Mouse (Mus musculus): ENCODE measurements around the gene Cd68. TPM values are rescaled to one million over a fixed set of nuclear protein-coding genes. Genes with fewer than 3 reads are reported as not detected.

Cd68 gene
- polyA plus RNA-seq, 1 experiment from 2014 or later, result 7.1 TPM

DNA sequence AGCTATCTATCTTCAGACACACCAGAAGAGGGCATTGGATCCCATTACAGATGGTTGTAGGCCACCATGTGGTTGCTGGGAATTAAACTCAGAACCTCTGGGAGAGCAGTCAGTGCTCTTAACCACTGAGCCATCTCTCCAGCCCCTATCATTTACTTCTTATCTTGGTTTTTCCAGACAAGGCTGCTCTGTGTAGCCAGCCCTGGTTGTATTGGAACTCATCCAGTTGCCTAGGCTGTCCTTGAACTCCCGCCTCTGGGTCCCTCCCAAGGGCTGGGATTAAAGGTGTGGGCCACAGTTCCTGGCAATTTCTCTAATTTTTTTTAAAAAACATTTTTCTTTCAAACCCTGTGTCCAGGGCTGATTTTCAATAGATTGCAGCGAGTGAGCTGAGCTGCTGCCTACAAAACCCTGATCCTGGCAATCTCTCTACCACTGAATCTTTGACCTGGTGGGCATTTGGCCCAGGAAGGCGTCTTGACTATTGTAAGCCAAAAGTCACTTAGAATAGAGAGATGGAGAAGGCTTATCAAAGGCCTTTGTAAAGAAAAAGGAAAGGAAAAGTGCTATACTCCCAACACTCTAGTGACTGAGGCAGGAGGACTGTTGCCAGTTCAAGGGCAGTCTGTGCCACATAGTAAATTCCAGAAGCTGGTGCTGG lies 4.6 kb downstream of the Cd68 start:
- no peaks in the 10 kb centered on the region for H3K9me3 ChIP-seq
- peak overlapping the region; percentile 97; the same call in 1 of the 2 replicates for H3K27ac ChIP-seq (replicated peaks)
- peak overlapping the region; percentile 57 for H3K4me3 ChIP-seq
- peaks cover 64% of the 10 kb centered on the region for H3K36me3 ChIP-seq
- H3K27me3 ChIP-seq, result no peaks in the 10 kb centered on the region
- WGBS, result 84% methylated on average over 3 of the region's 3 CpGs
- ATAC-seq (ENCODE audit: low FRiP score, low read depth), result no peak
- H3K9ac ChIP-seq (replicated peaks), result peak overlapping the region; percentile 63
- H3K4me1 ChIP-seq, result peaks cover 12% of the 10 kb centered on the region
- peak overlapping the region; percentile 61 for H3K4me2 ChIP-seq (replicated peaks)

DNA sequence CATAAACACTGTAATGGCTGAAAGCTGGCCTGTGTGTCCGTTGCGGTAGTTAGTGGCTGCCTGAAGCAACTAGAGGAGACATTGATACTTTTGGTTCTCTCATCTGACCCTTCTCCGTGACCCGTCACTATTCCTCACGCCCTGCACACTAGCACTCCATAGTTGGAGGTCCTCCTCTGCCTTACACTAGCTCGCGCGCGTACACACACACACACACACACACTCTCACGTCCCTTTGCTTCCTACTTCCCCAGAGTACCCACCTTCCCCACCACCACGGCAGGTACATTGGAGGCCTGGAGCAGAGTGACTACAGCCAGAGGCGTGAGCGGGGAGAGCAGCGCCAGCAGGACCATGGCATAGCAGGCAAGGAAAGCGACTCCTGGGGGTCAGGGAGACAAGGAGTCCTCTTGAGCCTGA lies 8.5 kb downstream of the Cd68 start:
- Histone ChIP-seq H3K36me3 (peaks cover 56% of the 10 kb centered on the region), H3K9ac (replicated peaks) (no peak overlapping the region), H3K4me3 (0 out of 2 replicates have a peak overlapping the region, but pooled peaks have one; percentile 0), H3K4me1 (peaks cover 16% of the 10 kb centered on the region), H3K27ac (replicated peaks) (no peak overlapping the region), H3K9me3 (no peaks in the 10 kb centered on the region), H3K27me3 (no peaks in the 10 kb centered on the region), H3K4me2 (replicated peaks) (no peak overlapping the region)
- WGBS, result 87% methylated on average over 15 of the region's 15 CpGs
- ATAC-seq (ENCODE audit: low FRiP score, low read depth), result no peak

GRCm38 (mm10) chr11:69656617-69657461 lies 9.1 kb downstream of the Cd68 start:
- H3K4me3 ChIP-seq, result 0 out of 2 replicates have a peak overlapping the region, but pooled peaks have one; percentile 0
- H3K27ac ChIP-seq (replicated peaks), result no peak overlapping the region
- H3K4me1 ChIP-seq, result peaks cover 16% of the 10 kb centered on the region
- peaks cover 62% of the 10 kb centered on the region for H3K36me3 ChIP-seq
- H3K4me2 ChIP-seq (replicated peaks), result no peak overlapping the region
- H3K9me3 ChIP-seq, result no peaks in the 10 kb centered on the region
- no peaks in the 10 kb centered on the region for H3K27me3 ChIP-seq
- no peak for ATAC-seq (ENCODE audit: low FRiP score, low read depth)
- WGBS, result 83% methylated on average over 10 of the region's 10 CpGs
- no peak overlapping the region for H3K9ac ChIP-seq (replicated peaks)

- H3K4me1 ChIP-seq, result peaks cover 10% of the 10 kb centered on the region
- H3K9ac ChIP-seq (replicated peaks), result no peak overlapping the region
- no peaks in the 10 kb centered on the region for H3K9me3 ChIP-seq
- H3K27ac ChIP-seq (replicated peaks), result no peak overlapping the region
- no peak overlapping the region for H3K4me2 ChIP-seq (replicated peaks)
- WGBS, result 83% methylated on average over 5 of the region's 5 CpGs
- no peak overlapping the region for H3K4me3 ChIP-seq
- peaks cover 70% of the 10 kb centered on the region for H3K36me3 ChIP-seq
- H3K27me3 ChIP-seq, result no peaks in the 10 kb centered on the region
- ATAC-seq (ENCODE audit: low FRiP score, low read depth), result no peak
Observed at GRCm38 (mm10) chr11:69656065-69656455, 9.9 kb downstream of the Cd68 start.

DNA sequence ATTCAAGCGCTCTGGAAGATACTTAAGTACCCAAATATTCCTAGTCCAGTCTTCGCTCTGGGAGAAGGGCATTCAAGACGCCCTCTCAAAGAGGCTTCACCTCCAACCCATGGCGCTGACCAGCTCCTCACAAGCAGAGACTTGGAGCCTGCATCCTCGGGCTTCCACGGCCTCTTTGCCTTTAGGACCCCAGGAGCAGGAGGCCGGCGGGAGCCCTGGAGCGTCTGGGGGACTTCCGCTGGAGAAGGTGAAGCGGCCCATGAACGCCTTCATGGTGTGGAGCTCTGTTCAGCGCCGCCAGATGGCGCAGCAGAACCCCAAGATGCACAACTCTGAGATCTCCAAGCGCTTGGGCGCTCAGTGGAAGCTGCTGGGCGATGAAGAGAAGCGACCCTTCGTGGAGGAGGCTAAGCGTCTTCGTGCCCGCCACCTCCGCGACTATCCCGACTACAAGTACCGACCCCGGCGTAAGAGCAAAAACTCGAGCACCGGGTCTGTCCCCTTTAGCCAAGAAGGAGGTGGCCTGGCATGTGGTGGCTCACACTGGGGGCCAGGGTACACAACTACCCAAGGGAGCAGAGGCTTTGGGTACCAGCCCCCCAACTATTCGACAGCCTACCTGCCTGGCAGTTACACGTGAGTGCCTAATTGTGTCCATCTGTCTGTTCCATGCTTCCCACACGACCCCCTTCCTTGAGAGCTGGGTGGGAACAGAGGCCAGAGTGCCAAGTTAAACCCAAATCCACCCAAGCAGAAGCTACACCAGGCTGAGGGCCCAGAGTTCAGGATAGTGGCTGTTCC lies 10.5 kb downstream of the Cd68 start, which contains the start of gene Sox15:
Gene Sox15 (plus strand): TSS at position 51 of the 801 bp plus-strand sequence.
- peaks cover 75% of the 10 kb centered on the region for H3K36me3 ChIP-seq
- H3K27ac ChIP-seq (replicated peaks), result peak within 1 kb of the TSS; percentile 39; the same call in 1 of the 2 replicates
- H3K9ac ChIP-seq (replicated peaks), result no peak within 1 kb of the TSS
- WGBS, result 25% methylated on average over 34 of the region's 34 CpGs
- H3K4me3 ChIP-seq, result no peak within 1 kb of the TSS
- no peaks in the 10 kb centered on the region for H3K9me3 ChIP-seq
- no peak within 1 kb of the TSS for H3K4me2 ChIP-seq (replicated peaks)
- peak; percentile 59; the same call in 1 of the 2 replicates for ATAC-seq (ENCODE audit: low FRiP score, low read depth)
- no peaks in the 10 kb centered on the region for H3K27me3 ChIP-seq
- peaks cover 9% of the 10 kb centered on the region for H3K4me1 ChIP-seq

DNA sequence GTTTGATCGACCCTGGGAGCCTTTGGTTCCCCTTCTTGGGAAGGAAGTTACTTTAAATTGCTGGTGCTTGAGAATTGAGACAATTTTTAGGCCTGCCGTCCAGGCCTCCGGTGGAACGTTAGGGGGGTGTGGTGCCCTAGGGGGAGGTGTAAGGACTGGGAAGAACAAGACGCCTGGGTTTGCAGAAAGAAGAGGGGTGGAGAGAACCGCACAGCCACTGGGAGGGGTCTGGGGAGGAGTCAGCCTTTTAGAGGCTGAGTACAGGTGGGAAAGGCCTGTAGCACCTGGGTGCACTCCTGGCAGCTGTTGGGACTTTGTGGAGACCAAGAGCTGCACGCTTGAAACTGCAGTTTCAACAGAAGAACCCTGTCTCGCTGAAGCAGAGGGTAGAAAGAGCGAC lies 11.2 kb downstream of the Cd68 start:
- Histone ChIP-seq H3K27me3 (no peaks in the 10 kb centered on the region), H3K4me1 (peaks cover 9% of the 10 kb centered on the region), H3K4me2 (replicated peaks) (no peak overlapping the region), H3K9ac (replicated peaks) (no peak overlapping the region), H3K9me3 (no peaks in the 10 kb centered on the region), H3K36me3 (peaks cover 77% of the 10 kb centered on the region), H3K27ac (replicated peaks) (0 out of 2 replicates have a peak overlapping the region, but pooled peaks have one; percentile 8), H3K4me3 (no peak overlapping the region)
- no peak for ATAC-seq (ENCODE audit: low FRiP score, low read depth)
- 51% methylated on average over 9 of the region's 9 CpGs for WGBS

DNA sequence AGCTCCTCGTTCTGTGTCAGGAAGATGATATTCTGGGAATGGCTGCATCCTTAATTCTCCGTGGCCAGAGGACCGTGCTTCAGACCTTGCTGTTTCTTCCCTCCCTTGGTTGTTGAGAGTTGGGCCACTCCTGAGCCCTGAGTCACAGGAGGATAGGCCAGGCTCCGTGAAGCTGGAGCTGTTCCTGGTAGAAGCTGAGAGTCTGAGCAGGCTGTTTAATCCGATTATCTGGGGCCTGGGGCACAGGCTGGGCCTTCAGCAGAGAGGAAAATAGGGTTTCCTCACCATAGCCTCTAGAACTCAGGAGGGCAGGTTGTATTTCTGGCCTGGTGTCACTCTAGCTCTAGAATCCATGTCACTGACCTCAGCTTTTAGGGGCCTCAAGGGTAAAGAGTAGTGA lies 12.6 kb downstream of the Cd68 start:
- Histone ChIP-seq H3K9ac (replicated peaks) (no peak overlapping the region), H3K9me3 (no peaks in the 10 kb centered on the region), H3K4me1 (peaks cover 9% of the 10 kb centered on the region), H3K4me3 (no peak overlapping the region), H3K27ac (replicated peaks) (peak overlapping the region; percentile 21), H3K4me2 (replicated peaks) (no peak overlapping the region), H3K36me3 (peaks cover 80% of the 10 kb centered on the region), H3K27me3 (no peaks in the 10 kb centered on the region)
- WGBS, result 53% methylated on average over 5 of the region's 5 CpGs
- no peak for ATAC-seq (ENCODE audit: low FRiP score, low read depth)

- no peak overlapping the region for H3K4me3 ChIP-seq
- H3K4me1 ChIP-seq, result no peaks in the 10 kb centered on the region
- H3K9ac ChIP-seq (replicated peaks), result no peak overlapping the region
- no peak overlapping the region for H3K27ac ChIP-seq (replicated peaks)
- H3K36me3 ChIP-seq, result peaks cover 97% of the 10 kb centered on the region
- WGBS, result 99% methylated on average over 5 of the region's 5 CpGs
- H3K27me3 ChIP-seq, result no peaks in the 10 kb centered on the region
- ATAC-seq (ENCODE audit: low FRiP score, low read depth), result no peak
- H3K9me3 ChIP-seq, result no peaks in the 10 kb centered on the region
- H3K4me2 ChIP-seq (replicated peaks), result no peak overlapping the region
Observed at GRCm38 (mm10) chr11:69645860-69646259, 20.1 kb downstream of the Cd68 start.

DNA sequence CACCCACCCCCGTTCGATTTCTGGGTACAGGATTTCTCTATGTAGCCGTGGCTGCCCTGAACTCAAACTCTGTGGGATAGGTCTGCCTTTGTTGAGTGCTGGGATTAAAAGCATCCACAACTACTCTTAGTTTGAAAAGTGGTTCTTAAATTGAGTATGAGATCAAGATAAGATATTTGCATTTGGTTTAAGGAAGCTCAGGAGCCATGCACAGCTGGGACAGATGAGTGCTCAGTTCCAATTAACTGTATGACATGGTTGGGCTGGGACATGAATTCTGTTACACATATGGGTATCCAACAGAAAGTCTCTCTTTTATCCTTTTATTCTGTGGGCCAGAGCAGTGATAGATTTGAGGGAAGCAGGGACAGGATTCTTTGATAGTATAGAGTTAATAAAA lies 30.5 kb downstream of the Cd68 start:
- Histone ChIP-seq H3K4me2 (replicated peaks) (peak overlapping the region; percentile 80), H3K27me3 (no peaks in the 10 kb centered on the region), H3K27ac (replicated peaks) (no peak overlapping the region), H3K9ac (replicated peaks) (no peak overlapping the region), H3K4me3 (0 out of 2 replicates have a peak overlapping the region, but pooled peaks have one; percentile 4), H3K4me1 (peaks cover 21% of the 10 kb centered on the region), H3K9me3 (no peaks in the 10 kb centered on the region), H3K36me3 (peaks cover 26% of the 10 kb centered on the region)
- 90% methylated on average over 3 of the region's 3 CpGs for WGBS
- no peak for ATAC-seq (ENCODE audit: low FRiP score, low read depth)

DNA sequence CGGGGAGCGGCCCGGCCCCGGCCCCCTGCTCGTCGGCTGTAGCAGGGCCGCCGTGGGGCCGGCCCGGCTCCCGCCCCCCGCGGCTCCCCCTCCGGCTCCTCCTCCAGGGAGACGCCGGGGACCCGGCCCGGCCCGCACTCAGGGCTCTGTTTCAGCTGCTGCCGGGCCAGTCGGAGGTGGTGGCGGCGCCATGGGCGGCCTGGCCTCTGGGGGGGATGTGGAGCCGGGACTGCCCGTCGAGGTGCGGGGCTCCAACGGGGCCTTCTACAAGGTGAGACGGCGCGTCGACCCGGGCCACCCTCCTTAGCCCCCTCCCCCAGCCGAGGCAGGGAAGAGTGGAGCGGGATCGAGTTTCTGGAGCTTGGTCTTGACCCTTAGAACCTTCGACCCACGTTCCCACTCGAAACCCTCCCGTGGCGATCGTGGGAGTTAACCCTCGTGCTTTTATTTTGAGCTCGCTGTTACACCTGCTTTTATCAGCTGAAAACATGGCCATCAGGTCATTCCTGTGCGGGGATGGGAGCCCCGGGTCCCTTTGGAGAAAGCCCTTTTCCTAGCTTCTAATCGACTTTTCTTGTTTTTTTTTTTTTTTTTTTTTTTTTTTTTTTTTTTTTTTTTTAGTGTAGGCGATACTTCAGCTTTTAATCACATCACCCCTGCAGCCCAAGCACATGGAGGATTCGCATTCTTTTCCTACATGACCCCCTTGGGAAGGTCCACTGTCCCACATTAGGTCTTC lies 32.7 kb downstream of the Cd68 start:
- H3K9ac ChIP-seq (replicated peaks), result peak overlapping the region; percentile 96
- H3K27ac ChIP-seq (replicated peaks), result peak overlapping the region; percentile 98
- under 1% methylated on average over 41 of the region's 50 CpGs for WGBS
- ATAC-seq (ENCODE audit: low FRiP score, low read depth), result peak; percentile 63
- peak overlapping the region; percentile 99 for H3K4me3 ChIP-seq
- H3K27me3 ChIP-seq, result no peaks in the 10 kb centered on the region
- peak overlapping the region; percentile 80 for H3K4me2 ChIP-seq (replicated peaks)
- H3K4me1 ChIP-seq, result peaks cover 21% of the 10 kb centered on the region
- H3K9me3 ChIP-seq, result no peaks in the 10 kb centered on the region
- peaks cover 9% of the 10 kb centered on the region for H3K36me3 ChIP-seq
